Mouse (Mus musculus) kidney, embryonic 15.5 days (tissue): ENCODE results near the gene Srgn. TPM values are rescaled to one million over a fixed set of nuclear protein-coding genes. Genes with fewer than 3 reads are reported as not detected.

ENCODE experiments used
- ATAC-seq: fragments of 200-750 bp; cut with Nextera tagmentation; replicated peaks from 2 replicates; pipeline ENCODE4 v1.8.0; 2017; ENCODE audit warnings: moderate TSS enrichment; ENCODE audit not compliant: low FRiP score
- H3K27ac ChIP-seq: fragments of 300-500 bp; sonication (generic); 2 replicates; pipeline ENCODE4 v1.5.1; 2015; ENCODE audit warnings: mild to moderate bottlenecking, inconsistent platforms
- H3K27me3 ChIP-seq: fragments of 300-500 bp; sonication (generic); 2 replicates; pipeline ENCODE4 v1.6.1; 2015; ENCODE audit warnings: inconsistent platforms
- H3K36me3 ChIP-seq: fragments of 300-500 bp; sonication (generic); 2 replicates; pipeline ENCODE4 v1.6.1; 2015; ENCODE audit warnings: inconsistent platforms
- H3K4me1 ChIP-seq: fragments of 300-500 bp; sonication (generic); 2 replicates; pipeline ENCODE4 v1.6.1; 2015; ENCODE audit warnings: inconsistent platforms
- H3K4me2 ChIP-seq: fragments of 300-500 bp; sonication (generic); 2 replicates; pipeline ENCODE4 v1.6.1; 2015; ENCODE audit warnings: moderate library complexity, mild to moderate bottlenecking, inconsistent platforms
- H3K4me3 ChIP-seq: fragments of 300-500 bp; sonication (generic); replicated peaks from 2 replicates; pipeline ENCODE4 v1.5.1; 2015; ENCODE audit warnings: mild to moderate bottlenecking, inconsistent platforms
- H3K9ac ChIP-seq: fragments of 300-500 bp; sonication (generic); 2 replicates; pipeline ENCODE4 v1.6.1; 2015; ENCODE audit warnings: mild to moderate bottlenecking, inconsistent platforms
- H3K9me3 ChIP-seq: fragments of 300-500 bp; sonication (generic); replicated peaks from 2 replicates; pipeline ENCODE4 v1.6.1; 2016; ENCODE audit warnings: inconsistent platforms
- WGBS: fragments of 180-500 bp; shearing (Covaris S2); methylation state at CpG from one replicate; pipeline ENCODE4 v1.1.7; 2015; ENCODE audit warnings: mixed read lengths; 5-methylcytosine and 5-hydroxymethylcytosine counted together
- polyA plus RNA-seq: library from polyadenylated mRNA; unstranded; fragments of >200 nt; fragmentation: Nextera tagmentation; extraction: Ambion mirVana; gene quantifications from 2 replicates; pipeline ENCODE4 v1.2.1, GENCODE M21; 2015

The Srgn gene
- polyA plus RNA-seq, 1 experiment from 2014 or later: 8.6 TPM

DNA sequence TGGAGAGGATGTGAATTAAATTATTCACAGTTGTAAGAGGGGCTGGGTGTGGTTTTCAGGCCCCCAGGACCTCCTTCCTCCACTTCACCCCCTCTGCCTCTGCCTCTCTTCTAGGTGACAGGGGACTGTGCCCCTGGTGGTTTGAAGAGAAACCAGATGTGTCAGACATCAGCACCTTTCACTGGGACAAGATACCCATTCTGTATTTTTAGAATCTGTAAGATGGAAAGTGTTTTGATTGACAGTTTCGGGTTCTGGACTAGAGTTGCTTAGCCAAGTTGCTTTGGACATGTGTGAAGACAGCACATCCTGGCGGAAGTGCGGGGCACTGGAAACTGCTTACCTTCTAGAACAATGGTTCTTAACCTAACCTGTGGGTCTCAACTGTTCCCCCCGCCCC is 17.1 kb upstream of the Srgn start:
- H3K27ac ChIP-seq: no peak overlapping the region
- WGBS: 90% methylated on average over 4 of the region's 4 CpGs
- no peaks in the 10 kb centered on the region for H3K4me1 ChIP-seq
- H3K4me3 ChIP-seq: no peak overlapping the region
- no peaks in the 10 kb centered on the region for H3K27me3 ChIP-seq
- no peaks in the 10 kb centered on the region for H3K36me3 ChIP-seq
- no peak overlapping the region for H3K4me2 ChIP-seq
- H3K9me3 ChIP-seq: no peaks in the 10 kb centered on the region
- ATAC-seq: no peak
- no peak overlapping the region for H3K9ac ChIP-seq

DNA sequence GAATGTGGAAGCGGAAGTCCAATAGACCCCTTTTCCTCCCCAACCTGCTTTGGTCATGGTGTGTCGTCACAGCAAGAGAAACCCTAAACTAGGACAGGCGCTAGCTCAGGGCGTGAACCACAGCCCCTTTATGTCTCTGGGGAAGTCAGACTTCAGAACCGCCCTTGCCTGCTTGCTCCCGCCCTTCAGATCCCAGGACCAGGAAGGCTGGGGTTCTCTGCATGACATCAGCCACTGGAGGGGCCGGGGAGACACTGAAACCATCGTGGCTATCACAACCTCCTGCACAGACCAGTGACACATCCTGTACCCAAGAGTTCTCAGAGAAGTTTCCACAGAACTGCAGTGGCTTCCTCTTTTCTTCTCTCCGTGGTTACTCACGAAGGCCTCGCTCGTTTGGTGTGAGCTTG is 16.2 kb upstream of the Srgn start:
- no peaks in the 10 kb centered on the region for H3K4me1 ChIP-seq
- no peak overlapping the region for H3K4me2 ChIP-seq
- no peak overlapping the region for H3K9ac ChIP-seq
- H3K27me3 ChIP-seq: no peaks in the 10 kb centered on the region
- no peak for ATAC-seq
- 81% methylated on average over 12 of the region's 12 CpGs for WGBS
- no peaks in the 10 kb centered on the region for H3K36me3 ChIP-seq
- H3K27ac ChIP-seq: no peak overlapping the region
- H3K9me3 ChIP-seq: no peaks in the 10 kb centered on the region
- no peak overlapping the region for H3K4me3 ChIP-seq

DNA sequence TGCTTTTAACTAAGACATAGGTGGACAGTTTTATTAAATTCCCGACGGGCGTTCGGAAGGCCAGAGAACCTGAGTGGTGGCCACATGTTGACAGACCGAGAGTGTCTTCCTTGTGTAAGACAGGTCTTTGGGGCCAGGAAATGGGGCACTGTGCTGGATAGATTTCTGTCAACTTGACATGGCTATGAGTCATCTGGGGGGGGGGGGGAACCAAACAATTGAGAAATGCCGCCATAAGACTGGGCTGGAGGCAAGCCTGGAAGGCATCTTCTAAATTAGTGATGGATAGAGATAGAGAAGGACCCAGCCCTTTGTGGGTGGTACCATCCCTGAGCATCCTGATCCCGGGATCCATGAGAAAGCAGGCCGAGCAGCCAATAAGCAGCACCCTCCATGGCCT is 15.7 kb upstream of the Srgn start:
- Histone ChIP-seq H3K27me3 (no peaks in the 10 kb centered on the region), H3K36me3 (no peaks in the 10 kb centered on the region), H3K4me3 (no peak overlapping the region), H3K27ac (no peak overlapping the region), H3K4me1 (no peaks in the 10 kb centered on the region), H3K4me2 (no peak overlapping the region), H3K9me3 (no peaks in the 10 kb centered on the region), H3K9ac (no peak overlapping the region)
- ATAC-seq: no peak
- WGBS: 94% methylated on average over 7 of the region's 8 CpGs

DNA sequence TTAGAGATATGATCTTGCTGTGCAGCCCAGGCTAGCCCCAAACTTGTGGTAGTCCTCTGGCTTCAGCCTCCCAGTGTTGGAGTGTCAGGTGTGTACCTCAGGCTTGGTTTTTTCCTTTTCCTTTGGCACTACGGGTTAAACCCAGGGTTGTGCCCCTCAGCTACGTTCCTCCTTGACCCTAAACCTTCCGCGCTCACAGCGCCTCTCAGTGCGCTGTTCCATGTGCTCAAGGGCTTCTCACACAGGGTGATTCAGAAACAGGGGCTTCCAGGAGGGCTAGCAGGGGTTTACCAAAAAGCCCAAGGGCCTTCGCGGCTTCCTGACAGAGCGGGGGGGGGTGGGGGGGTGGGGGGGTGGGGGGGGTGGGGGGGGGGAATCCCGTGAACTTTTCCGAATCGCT is 15.3 kb upstream of the Srgn start:
- 91% methylated on average over 12 of the region's 12 CpGs for WGBS
- no peak overlapping the region for H3K9ac ChIP-seq
- no peaks in the 10 kb centered on the region for H3K36me3 ChIP-seq
- H3K4me2 ChIP-seq: no peak overlapping the region
- H3K4me3 ChIP-seq: no peak overlapping the region
- no peak overlapping the region for H3K27ac ChIP-seq
- H3K27me3 ChIP-seq: no peaks in the 10 kb centered on the region
- H3K4me1 ChIP-seq: no peaks in the 10 kb centered on the region
- no peaks in the 10 kb centered on the region for H3K9me3 ChIP-seq
- ATAC-seq: no peak

DNA sequence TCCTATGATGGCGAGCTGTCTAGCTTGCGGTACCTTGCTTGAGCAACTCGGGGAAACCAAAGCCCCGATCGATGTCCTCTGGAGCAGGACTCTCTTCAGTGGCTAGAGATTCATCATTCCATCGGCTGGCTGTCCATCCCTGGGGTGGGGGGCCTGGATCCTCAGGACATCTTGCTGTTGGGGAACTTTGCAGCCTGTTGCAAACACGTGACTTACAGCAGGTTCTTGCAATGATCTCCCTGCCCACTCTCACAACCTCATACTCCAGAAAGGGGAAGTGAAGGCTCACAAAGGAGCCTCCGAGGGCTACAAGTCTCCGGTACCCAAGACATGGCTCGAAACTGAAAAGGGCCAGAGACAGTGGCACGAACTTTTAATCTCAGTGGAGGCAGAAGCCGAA is 14.2 kb upstream of the Srgn start:
- Histone ChIP-seq H3K36me3 (no peaks in the 10 kb centered on the region), H3K27me3 (no peaks in the 10 kb centered on the region), H3K27ac (no peak overlapping the region), H3K4me1 (no peaks in the 10 kb centered on the region), H3K9ac (no peak overlapping the region), H3K4me2 (no peak overlapping the region), H3K4me3 (no peak overlapping the region), H3K9me3 (no peaks in the 10 kb centered on the region)
- no peak for ATAC-seq
- WGBS: 95% methylated on average over 12 of the region's 12 CpGs

DNA sequence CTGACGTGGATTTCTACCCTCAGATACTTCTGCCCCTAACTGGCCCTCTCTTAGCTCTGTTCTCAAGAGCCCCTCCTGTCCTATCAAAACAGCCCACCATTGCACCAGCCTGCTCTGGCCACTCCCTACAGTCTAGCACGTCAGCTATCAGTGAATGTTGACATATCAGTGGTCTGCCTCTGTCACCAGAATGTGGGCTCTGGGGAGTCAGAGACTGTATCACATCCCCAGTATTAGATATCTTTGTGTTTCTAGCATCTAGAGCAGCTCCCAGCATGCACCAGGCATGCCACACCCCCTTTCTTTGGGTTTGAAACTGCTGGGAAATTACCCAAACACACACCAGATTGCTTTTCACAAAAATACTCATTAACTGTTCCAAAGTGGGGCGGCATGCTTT is 13.5 kb upstream of the Srgn start:
- ATAC-seq: no peak
- no peaks in the 10 kb centered on the region for H3K36me3 ChIP-seq

DNA sequence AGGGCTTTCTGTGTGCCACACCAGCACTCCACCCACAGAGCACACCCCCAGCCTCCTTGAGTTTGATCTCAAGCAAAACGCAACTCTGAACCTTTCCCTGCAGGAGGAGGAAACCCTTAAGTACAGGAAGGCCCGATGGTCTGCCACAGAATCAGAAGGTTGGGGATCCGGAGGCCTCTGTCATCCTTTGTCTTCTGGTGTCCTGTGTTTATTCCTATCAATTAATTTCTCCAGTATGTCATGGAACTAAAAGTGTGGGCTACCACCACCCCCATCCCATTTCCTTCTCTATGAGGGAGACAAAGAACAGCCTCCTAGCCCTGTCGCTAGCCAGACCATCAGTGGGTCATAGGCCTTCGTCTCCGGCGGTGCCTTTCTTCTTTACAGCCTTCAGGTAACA is 7.3 kb upstream of the Srgn start:
- no peak overlapping the region for H3K9ac ChIP-seq
- no peak for ATAC-seq
- 0 out of 2 replicates have a peak, but pooled peaks cover 4% of the 10 kb centered on the region for H3K4me1 ChIP-seq
- H3K4me2 ChIP-seq: no peak overlapping the region
- H3K4me3 ChIP-seq: no peak overlapping the region
- WGBS: 76% methylated on average over 7 of the region's 7 CpGs
- H3K27ac ChIP-seq: no peak overlapping the region
- no peaks in the 10 kb centered on the region for H3K27me3 ChIP-seq
- H3K36me3 ChIP-seq: no peaks in the 10 kb centered on the region
- H3K9me3 ChIP-seq: no peaks in the 10 kb centered on the region

More for the DNA sequence above, 13.5 kb upstream of the Srgn start:
- Histone ChIP-seq H3K9ac (no peak overlapping the region), H3K27me3 (no peaks in the 10 kb centered on the region), H3K27ac (no peak overlapping the region), H3K4me3 (no peak overlapping the region), H3K9me3 (no peaks in the 10 kb centered on the region), H3K4me1 (no peaks in the 10 kb centered on the region), H3K4me2 (no peak overlapping the region)
- 66% methylated on average over 3 of the region's 3 CpGs for WGBS

DNA sequence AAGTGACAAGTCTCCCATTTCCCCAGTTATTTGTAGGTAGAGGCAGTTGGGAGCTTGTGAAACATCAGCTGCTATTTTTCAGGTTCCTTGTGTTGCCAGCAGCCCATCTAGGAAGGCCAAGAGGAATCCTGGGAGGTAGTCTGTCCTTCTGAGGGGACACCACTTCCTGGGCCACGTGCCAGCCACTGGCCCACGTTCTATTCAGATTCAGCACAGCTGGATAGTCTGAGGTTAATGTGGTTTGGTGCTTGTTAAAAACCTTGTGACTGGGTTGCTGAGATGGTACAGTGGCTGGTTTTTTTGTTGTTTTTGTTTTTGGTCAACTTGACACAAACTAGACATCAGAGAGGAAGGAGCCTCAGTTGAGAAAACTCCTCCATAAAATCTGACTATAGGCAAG is 5.6 kb upstream of the Srgn start:
- no peak overlapping the region for H3K4me3 ChIP-seq
- no peaks in the 10 kb centered on the region for H3K9me3 ChIP-seq
- WGBS: 51% methylated on average over 2 of the region's 2 CpGs
- no peak overlapping the region for H3K9ac ChIP-seq
- 0 out of 2 replicates have a peak, but pooled peaks cover 4% of the 10 kb centered on the region for H3K4me1 ChIP-seq
- no peak overlapping the region for H3K27ac ChIP-seq
- H3K4me2 ChIP-seq: no peak overlapping the region
- ATAC-seq: no peak
- H3K36me3 ChIP-seq: no peaks in the 10 kb centered on the region
- H3K27me3 ChIP-seq: no peaks in the 10 kb centered on the region

DNA sequence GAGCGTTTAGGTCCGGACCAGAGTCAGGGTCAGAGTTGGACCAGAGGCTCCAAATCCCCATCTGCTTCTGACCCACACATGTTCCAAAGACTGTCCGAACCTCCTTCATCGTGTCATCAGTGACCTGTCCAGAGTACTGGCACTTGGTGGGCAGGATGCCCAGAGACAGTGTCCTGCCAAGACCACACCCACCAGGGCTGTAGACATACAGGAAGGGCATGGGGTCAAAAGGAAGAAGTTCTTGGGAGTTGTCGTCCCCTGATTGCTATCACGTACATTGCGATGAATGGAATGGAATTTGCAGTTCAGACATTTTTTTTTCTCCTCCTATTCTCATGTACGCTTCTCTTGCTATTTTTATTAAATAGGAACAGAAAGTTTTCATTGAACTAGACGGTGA is 2.9 kb upstream of the Srgn start:
- H3K36me3 ChIP-seq: no peaks in the 10 kb centered on the region
- H3K27ac ChIP-seq: no peak overlapping the region
- WGBS: 77% methylated on average over 9 of the region's 9 CpGs
- no peak overlapping the region for H3K4me2 ChIP-seq
- H3K4me1 ChIP-seq: 0 out of 2 replicates have a peak, but pooled peaks cover 4% of the 10 kb centered on the region
- H3K9ac ChIP-seq: no peak overlapping the region
- no peak; the same call in 1 of the 2 replicates for ATAC-seq
- no peaks in the 10 kb centered on the region for H3K9me3 ChIP-seq
- H3K4me3 ChIP-seq: no peak overlapping the region
- H3K27me3 ChIP-seq: no peaks in the 10 kb centered on the region

DNA sequence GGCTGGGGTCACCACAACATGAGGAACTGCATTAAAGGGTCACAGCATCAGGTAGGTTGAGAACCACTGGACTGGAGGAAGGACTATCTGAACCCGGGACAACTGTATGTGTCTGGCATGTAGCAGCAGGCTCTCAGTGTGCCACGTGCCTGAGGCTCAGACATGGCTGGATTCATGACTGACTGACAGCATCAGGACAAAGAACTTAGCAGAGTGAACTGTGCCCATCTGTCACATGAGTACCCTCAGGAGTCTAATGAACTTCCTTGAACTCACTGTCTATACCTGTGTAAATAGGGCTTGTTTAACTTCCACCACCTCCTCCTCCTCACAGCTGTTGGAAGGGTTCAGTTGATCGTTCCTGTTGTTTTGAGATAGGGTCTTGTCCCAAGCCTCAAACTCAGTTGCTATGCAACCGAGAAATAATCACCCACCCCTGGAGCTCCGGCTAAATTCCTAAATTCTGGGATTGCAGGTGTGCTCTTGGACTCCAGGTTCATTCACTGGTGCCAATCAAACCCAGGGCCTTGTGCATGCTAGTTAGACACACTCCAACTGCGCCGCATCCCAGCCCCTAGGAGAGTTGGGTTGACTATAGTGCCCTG is 4.8 kb downstream of the Srgn start:
- Histone ChIP-seq H3K27me3 (no peaks in the 10 kb centered on the region), H3K9ac (no peak overlapping the region), H3K9me3 (no peaks in the 10 kb centered on the region), H3K36me3 (no peaks in the 10 kb centered on the region), H3K4me3 (no peak overlapping the region), H3K27ac (no peak overlapping the region), H3K4me1 (no peaks in the 10 kb centered on the region), H3K4me2 (no peak overlapping the region)
- ATAC-seq: no peak
- 76% methylated on average over 7 of the region's 7 CpGs for WGBS

DNA sequence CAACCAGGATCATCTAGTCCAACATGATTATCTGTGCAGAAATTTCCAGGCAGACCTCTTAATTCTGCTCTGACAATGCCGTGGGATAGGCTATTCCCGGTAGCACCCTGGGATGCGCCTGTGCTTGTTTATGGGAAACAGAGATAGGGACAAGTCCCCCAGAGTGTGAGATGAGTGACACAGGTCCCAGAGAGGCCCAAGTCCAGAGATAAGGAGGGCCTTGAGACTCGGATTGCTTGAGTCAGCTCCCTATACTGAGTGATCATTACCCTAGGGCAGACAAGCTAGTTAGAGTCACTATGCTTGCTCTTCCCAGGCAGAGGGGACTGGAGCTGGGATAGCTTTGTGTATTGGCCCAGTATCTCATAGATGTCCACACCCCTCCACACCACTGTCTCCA is 5.5 kb downstream of the Srgn start:
- no peak overlapping the region for H3K27ac ChIP-seq
- H3K4me2 ChIP-seq: no peak overlapping the region
- H3K4me3 ChIP-seq: no peak overlapping the region
- no peaks in the 10 kb centered on the region for H3K4me1 ChIP-seq
- no peaks in the 10 kb centered on the region for H3K27me3 ChIP-seq
- no peaks in the 10 kb centered on the region for H3K36me3 ChIP-seq
- WGBS: 69% methylated on average over 4 of the region's 4 CpGs
- no peak overlapping the region for H3K9ac ChIP-seq
- ATAC-seq: no peak
- no peaks in the 10 kb centered on the region for H3K9me3 ChIP-seq

DNA sequence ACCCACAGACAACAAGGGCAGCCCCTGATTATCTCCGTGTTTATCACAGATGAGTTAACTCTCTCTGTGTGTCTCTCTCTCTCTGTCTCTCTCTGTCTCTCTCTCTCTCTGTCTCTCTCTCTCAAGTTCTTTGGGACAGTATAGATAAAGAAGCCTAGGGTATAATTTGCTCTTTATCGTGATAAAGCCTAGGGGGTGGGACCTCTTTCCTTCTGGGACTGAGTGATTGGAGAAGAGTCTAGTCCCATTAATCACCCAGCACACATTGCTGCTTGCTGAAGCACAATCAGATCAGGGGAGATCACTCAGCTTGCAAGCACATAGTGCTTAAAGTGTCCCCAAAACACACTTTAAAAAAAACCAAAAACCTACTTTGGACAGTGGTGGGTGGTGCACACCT is 6.3 kb downstream of the Srgn start:
- 68% methylated on average over 2 of the region's 2 CpGs for WGBS
- H3K9ac ChIP-seq: no peak overlapping the region
- H3K4me1 ChIP-seq: no peaks in the 10 kb centered on the region
- no peak overlapping the region for H3K27ac ChIP-seq
- no peak overlapping the region for H3K4me3 ChIP-seq
- ATAC-seq: no peak
- H3K9me3 ChIP-seq: no peaks in the 10 kb centered on the region
- no peak overlapping the region for H3K4me2 ChIP-seq
- no peaks in the 10 kb centered on the region for H3K36me3 ChIP-seq
- H3K27me3 ChIP-seq: no peaks in the 10 kb centered on the region

DNA sequence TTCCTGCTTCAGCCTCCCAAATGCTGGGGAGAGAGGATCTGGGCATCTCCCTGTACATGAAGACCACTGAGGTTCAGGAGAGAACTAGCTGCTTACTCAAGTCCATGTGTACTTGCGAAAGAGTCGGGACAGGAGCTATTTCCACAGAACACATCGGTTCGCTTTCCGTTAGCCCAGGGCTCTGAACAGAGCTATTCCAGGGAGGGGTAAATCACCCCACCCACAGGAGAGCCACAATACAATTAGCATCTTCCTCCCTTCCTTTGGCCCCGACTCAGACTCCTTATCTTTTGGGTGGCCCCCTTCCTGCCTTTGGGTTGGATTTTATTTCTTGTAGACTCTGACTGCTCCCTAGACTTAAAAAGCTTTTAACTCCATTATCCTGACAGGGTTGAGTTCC is 9.7 kb downstream of the Srgn start:
- WGBS: 86% methylated on average over 6 of the region's 6 CpGs
- Histone ChIP-seq H3K27ac (no peak overlapping the region), H3K36me3 (no peaks in the 10 kb centered on the region), H3K9ac (no peak overlapping the region), H3K4me2 (no peak overlapping the region), H3K4me1 (no peaks in the 10 kb centered on the region), H3K9me3 (no peaks in the 10 kb centered on the region), H3K27me3 (no peaks in the 10 kb centered on the region), H3K4me3 (no peak overlapping the region)
- no peak for ATAC-seq
